Mouse (Mus musculus) brain, embryonic 14.5 days (tissue): ENCODE measurements around the gene Fgf11.

Experiments
- CTCF ChIP-seq: fragments of 200-500 bp; IDR thresholded peaks from 2 replicates; pipeline ENCODE4 v1.5.1; 2012; ENCODE audit warnings: inconsistent platforms, mild to moderate bottlenecking, moderate library complexity, borderline replicate concordance; ENCODE audit not compliant: insufficient read depth, insufficient read length; ENCODE audit errors: extremely low read depth
- POLR2A ChIP-seq: fragments of 200-500 bp; IDR thresholded peaks from 2 replicates; pipeline ENCODE4 v1.6.1; 2012; ENCODE audit warnings: mild to moderate bottlenecking, inconsistent platforms, borderline replicate concordance; ENCODE audit not compliant: poor library complexity, insufficient read depth, insufficient read length, severe bottlenecking; ENCODE audit errors: extremely low read depth

DNA sequence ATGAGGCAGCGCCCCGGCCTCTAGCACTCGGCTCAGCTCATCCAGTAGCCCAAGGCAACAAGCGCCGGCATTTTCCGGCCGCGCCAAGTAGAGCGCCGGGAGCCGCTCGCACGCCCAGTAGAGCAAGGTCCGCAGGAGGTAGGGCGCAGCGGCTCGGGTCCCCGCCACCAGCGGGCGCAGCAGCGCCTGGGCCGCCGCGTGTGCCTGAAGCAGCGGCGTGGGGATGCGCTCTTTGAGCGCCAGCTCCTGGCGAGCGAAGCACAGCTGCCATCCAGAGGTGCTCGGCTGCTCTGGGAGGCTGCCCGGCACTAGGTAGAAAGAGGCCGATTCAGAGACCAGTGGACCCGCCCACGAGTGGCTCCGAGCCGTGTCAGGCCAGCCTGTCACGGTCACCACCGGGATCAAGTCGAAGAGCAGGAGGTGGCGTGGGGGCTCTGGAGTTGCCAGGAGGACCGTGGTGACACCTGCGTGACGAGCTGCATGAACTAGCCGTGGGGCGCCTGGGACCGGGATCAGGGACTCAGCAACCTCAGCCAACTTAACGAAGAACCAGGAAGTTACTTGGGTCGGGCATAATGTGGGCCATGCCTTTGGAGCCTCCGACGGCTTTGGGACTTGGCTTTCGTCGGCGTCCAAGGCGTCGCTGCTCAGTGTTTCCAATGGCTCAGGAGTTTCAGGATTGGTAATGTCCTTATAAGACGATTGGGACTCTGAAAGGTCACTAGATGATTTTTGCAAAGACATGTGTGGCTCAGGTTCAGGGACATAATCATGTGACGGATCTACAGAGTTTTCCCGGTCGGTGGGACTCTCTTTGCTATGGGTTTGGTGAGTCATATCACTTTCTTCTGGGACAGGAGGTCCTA lies 2.4 kb upstream of the Fgf11 start:
- no peak for TF ChIP-seq POLR2A
- peak; percentile 56 for TF ChIP-seq CTCF
